Mouse (Mus musculus) embryonic fibroblast, embryonic 13.5 days (primary cell): ENCODE results near the gene Ffar4. TPM values are rescaled to one million over a fixed set of nuclear protein-coding genes. Genes with fewer than 3 reads are reported as not detected.

ENCODE experiments used
- H3K27ac ChIP-seq: 2 replicates; pipeline ENCODE4 v1.5.1; 2012; ENCODE audit warnings: low read length, control low read depth, inconsistent platforms; ENCODE audit not compliant: insufficient read depth
- H3K4me1 ChIP-seq: 2 replicates; pipeline ENCODE4 v1.6.1; 2011; ENCODE audit warnings: low read length; ENCODE audit not compliant: control insufficient read depth, insufficient read depth
- H3K4me3 ChIP-seq: 2 replicates; pipeline ENCODE4 v1.5.1; 2011; ENCODE audit warnings: mild to moderate bottlenecking, control low read depth, low read length; ENCODE audit not compliant: insufficient read depth
- CTCF ChIP-seq: IDR thresholded peaks from 2 replicates; pipeline ENCODE4 v1.5.1; 2011; ENCODE audit warnings: mild to moderate bottlenecking, control low read depth, low read length, moderate library complexity, borderline replicate concordance; ENCODE audit not compliant: insufficient read depth
- POLR2A ChIP-seq: IDR thresholded peaks from 2 replicates; pipeline ENCODE4 v1.6.1; 2011; ENCODE audit warnings: low read depth, mild to moderate bottlenecking, control low read depth, low read length, moderate library complexity
- polyA plus RNA-seq: library from polyadenylated mRNA; stranded (reverse); fragments of >200 nt; gene quantifications from 2 replicates; pipeline ENCODE4 v1.2.4, GENCODE M21; 2011; ENCODE audit warnings: low read depth; ENCODE audit not compliant: missing spikeins, insufficient read length

The Ffar4 gene
- polyA plus RNA-seq, 1 experiment: not detected

DNA sequence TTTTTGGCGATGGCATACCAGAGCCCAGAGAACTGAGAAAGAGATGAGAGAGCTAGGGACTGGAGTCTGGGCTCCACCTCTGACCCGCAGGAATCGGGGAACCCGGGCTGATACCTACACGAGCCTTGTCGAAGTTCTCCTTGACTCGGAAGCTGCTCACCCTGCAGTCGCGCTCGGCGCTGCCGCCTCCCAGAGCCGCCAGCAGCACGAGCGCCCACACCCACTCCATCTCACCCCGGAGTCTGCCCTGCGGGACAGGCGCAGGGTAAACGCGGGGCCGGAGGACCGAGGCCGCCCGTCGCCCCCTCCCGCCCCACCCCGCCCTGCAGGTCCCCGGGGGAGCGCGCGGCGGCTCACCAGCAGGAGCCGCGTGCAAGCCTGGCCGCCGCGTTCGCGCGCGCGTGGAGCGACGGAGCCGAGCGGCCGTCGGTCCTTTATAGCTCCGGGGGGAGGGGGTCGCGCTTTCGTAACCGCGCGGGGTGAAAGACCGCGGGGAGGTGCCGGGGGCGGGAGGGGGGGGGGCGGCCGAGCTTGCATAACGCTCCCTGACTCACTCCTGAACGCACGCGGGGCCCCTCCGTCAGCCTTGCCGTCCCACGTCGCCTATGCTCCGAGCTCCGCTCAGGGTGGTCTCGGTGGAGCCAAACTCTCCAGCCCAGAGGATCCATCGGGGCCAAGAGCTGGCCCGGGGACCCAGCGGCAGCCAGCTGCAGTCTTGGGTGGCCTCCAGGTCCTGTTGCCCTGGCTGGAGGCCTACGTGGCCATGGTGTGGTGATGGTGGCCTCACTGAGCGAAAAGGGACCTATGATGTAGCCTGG, 27.7 kb downstream of the Ffar4 start:
- Histone ChIP-seq H3K4me3 (peak overlapping the region; percentile 28), H3K27ac (no peak overlapping the region), H3K4me1 (no peaks in the 10 kb centered on the region)
- TF ChIP-seq POLR2A (no peak), CTCF (no peak)

DNA sequence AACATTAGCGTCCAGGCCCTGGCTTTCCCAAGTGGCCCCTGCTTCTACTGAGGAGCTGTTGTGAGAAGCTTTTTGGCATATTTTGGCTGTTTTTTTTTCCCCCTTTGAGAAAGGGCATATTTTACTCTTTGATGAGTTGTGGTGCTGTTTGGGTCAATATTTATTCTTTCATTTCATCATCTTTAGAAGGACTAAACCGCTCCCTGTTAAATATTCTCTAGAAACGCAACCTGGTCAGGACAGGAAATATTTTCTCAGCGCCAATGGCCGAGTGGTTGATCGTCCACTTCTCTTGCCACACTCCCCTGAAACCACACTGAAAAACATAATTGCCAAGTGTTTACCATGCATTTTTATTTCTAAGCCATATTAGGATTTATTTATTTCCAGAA, 28.3 kb downstream of the Ffar4 start, which contains the start of gene Rbp4:
TSS of gene Rbp4 (minus strand) at position 63 of the 392 bp plus-strand sequence.
- Histone ChIP-seq H3K4me3 (peak within 1 kb of the TSS; percentile 28), H3K27ac (no peak within 1 kb of the TSS), H3K4me1 (no peaks in the 10 kb centered on the region)
- TF ChIP-seq POLR2A: no peak
- no peak for TF ChIP-seq CTCF

DNA sequence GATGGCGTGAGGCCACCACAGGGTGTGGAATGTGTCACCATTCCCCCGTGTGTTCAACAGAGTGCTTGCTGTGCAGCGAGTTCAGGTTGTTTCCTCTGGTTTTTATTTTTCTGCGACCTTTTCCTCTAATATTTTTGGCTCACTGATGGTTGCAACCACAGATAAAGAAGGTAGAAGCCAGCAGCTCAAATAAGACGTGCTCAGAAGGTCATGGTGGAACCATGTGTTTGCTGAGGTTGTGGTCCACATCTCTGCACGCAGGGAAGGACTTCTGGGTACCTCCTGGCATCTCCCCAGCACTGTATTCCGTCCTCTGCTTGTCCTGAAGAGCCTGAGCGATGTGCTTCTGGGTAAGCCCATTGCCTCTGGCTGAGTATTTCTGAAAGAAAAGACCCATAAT, 29.8 kb downstream of the Ffar4 start:
- H3K27ac ChIP-seq: no peak overlapping the region
- H3K4me3 ChIP-seq: no peak overlapping the region
- no peaks in the 10 kb centered on the region for H3K4me1 ChIP-seq
- no peak for TF ChIP-seq CTCF
- TF ChIP-seq POLR2A: no peak

DNA sequence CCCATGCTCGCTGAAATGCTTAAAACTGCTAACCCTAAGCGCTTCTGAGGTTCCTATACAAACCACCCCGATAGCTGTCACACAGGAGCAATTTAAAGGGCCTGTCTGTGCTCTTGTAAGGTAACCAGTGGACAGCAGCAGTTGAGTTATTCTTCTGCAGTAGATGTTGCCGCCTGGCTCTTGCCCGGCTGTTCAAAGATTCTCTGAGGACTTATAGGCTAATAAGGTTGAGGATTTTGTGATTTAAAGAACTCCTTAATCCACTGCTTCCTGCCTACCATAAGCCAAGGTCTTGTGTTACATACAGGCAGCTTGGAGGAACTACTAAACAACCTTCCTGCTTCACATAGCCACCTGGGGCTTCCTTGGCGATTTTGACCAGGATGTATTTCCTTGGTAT, 35.6 kb downstream of the Ffar4 start, which contains the start of gene Pde6c:
TSS of gene Pde6c (plus strand) at position 301 of the 400 bp plus-strand sequence.
- TF ChIP-seq CTCF: no peak
- no peak for TF ChIP-seq POLR2A
- Histone ChIP-seq H3K4me3 (no peak within 1 kb of the TSS), H3K27ac (no peak within 1 kb of the TSS), H3K4me1 (no peaks in the 10 kb centered on the region)

DNA sequence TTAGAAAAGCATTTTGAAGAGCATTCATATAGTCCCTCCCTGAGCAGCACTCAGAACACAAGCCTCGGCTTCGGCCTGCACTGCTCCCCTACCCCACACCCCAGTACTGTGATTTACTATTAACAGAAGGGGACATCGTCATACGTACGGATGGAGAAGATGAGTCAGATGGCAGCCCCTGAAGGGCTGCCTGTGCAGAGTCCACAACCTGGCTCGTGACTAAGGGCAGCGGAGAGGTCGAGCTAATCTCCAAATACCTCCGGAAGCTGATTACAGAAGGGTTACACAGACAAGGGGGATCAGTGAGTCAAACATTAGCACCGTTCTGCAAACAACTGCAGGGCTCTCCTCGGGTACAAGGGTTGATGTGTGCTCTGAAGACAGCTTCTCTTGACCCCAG, 37.1 kb downstream of the Ffar4 start:
- H3K4me1 ChIP-seq: no peaks in the 10 kb centered on the region
- no peak overlapping the region for H3K4me3 ChIP-seq
- H3K27ac ChIP-seq: no peak overlapping the region
- TF ChIP-seq CTCF (no peak), POLR2A (no peak)

DNA sequence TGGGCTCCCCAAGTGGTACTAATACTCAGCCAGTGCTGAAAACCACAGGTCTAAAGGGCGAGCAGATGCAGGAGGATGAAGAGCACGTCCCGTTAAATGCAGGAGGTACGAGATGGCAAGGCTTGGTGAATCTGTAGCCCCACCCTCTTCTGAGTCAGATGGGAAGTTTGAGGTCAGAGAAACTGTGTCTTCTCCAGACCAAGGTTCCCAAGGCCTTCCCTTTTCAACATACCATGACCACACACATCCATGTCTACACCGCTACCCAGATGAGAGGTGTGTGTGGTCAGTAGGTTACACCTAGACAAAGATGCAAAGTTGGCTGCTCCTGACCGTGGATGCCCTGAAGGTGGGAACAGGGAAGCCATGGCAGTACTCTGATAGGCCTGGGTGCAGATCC, 37.9 kb downstream of the Ffar4 start:
- Histone ChIP-seq H3K4me1 (no peaks in the 10 kb centered on the region), H3K4me3 (no peak overlapping the region), H3K27ac (no peak overlapping the region)
- TF ChIP-seq POLR2A (no peak), CTCF (no peak)

DNA sequence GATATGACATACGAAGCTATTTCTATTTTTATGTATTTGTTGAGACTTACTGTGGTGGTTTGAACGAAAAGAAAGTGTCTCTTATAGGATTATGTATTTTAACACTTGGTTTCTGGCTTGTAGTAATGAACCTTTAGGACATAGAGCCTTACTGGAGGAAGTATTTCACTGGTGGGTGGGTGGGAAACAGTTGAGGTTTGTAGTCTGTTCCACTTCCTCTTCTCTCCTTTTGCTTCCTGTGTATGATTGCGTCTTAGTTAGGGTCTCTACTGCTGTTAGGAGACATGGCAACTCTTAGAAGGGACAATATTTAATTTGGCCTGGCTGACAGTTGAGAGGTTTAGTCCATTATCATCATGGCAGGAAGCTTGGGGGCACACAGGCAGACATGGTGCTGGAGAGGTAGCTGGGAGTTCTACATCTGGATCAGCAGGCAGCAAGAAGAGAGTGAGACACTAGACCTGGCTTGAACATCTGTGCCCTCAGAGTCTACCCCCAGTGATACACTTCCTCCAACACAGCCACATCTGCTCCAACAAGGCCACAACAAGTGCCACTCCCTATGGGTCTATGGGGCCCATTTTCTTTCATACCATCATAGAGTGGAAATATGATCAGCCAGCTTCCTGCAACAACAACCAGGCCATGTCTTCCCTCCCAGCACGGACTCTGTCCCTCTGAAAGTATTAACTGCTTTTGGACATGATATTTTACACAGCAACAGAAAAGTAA, 46.8 kb downstream of the Ffar4 start:
- Histone ChIP-seq H3K27ac (no peak overlapping the region), H3K4me1 (no peaks in the 10 kb centered on the region), H3K4me3 (no peak overlapping the region)
- no peak for TF ChIP-seq POLR2A
- no peak for TF ChIP-seq CTCF

DNA sequence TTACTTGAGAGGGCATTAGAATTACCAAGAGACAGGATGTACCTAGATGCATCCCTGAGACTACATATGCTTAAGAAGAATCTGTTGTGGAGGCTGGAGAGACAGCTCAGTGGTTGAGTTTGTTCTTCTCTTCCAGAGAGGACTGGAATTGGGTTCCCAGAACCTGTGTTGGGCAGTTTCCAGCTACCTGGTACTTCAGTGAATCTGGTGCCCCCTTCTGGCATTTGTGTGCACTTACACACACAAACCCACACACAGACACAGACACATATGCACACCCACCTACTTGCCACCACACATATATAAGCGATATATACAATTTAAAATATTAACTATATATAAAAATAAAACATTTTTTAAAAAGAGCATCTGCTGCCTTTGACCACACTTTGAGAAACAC, 59.4 kb downstream of the Ffar4 start:
- no peaks in the 10 kb centered on the region for H3K4me1 ChIP-seq
- no peak for TF ChIP-seq CTCF
- no peak for TF ChIP-seq POLR2A
- H3K4me3 ChIP-seq: no peak overlapping the region
- no peak overlapping the region for H3K27ac ChIP-seq

DNA sequence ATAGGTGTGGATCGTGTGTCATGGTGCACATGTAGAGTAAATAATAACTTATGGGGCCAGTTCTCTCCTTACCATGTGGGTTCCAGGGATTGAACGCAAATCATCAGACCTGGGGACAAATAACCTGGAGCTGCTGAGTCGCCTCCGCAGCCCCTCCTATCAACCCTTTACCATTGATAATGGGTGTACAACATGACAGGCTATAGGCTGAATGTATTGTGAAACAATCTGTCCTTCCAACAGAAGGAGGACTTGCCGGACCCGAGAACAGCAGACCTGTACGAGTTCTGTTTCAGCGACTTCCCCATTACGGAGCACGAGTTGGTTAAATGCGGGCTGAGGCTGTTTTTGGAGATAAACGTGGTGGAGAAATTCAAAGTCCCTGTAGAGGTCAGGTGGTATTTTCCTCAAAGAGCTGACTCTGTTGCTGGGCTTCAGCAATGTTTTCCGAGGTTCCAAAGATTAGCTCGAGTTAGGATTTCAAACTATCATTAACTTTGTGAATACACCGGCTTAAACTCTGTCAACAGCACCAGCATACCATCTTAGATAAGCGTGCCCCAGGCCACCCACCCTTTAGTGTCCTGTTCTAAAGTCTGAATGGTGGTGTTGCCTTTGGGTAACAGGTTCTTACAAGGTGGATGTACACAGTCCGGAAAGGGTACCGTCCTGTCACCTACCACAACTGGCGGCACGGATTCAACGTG, 64.9 kb downstream of the Ffar4 start:
- Histone ChIP-seq H3K4me3 (no peak overlapping the region), H3K27ac (no peak overlapping the region), H3K4me1 (no peaks in the 10 kb centered on the region)
- TF ChIP-seq CTCF (no peak), POLR2A (no peak)

Other genes with a start within 250 kb of the Ffar4 start
- gene Myof, start 53.5 kb upstream of the Ffar4 start, polyA plus RNA-seq: 228 and 282 TPM in 2 replicates
- 17.4 and 24.0 TPM in 2 replicates for gene Cep55, start 42.1 kb upstream of the Ffar4 start, polyA plus RNA-seq
- 0.76 and 1.3 TPM in 2 replicates for gene Rbp4, start 28.2 kb downstream of the Ffar4 start, polyA plus RNA-seq
- gene Pde6c, start 35.7 kb downstream of the Ffar4 start, polyA plus RNA-seq: not detected in 2 replicates
- gene Fra10ac1, start 127.1 kb downstream of the Ffar4 start, polyA plus RNA-seq: 19.3 and 21.2 TPM in 2 replicates
- 0.16 TPM in 1 of 2 replicates, not detected in the other for gene Lgi1, start 167.5 kb downstream of the Ffar4 start, polyA plus RNA-seq